Mouse (Mus musculus) heart, adult 18-20 months (tissue): ENCODE data around the gene Orc1. TPM values are rescaled to one million over a fixed set of nuclear protein-coding genes. Genes with fewer than 3 reads are reported as not detected.

Experiments used
- DNase-seq, 2 experiments: peaks; one replicate each; pipeline ENCODE4 v3.0.0; 2021 to 2022; ENCODE audit warnings: mixed read lengths in 1 of 2
- total RNA-seq, 2 experiments: library from RNA; stranded (reverse); gene quantifications; 2 replicates each; pipeline ENCODE4 v1.2.3; 2021

The Orc1 gene
- total RNA-seq, 2 experiments from 2014 or later = 0.10 TPM; not detected in 1

DNA sequence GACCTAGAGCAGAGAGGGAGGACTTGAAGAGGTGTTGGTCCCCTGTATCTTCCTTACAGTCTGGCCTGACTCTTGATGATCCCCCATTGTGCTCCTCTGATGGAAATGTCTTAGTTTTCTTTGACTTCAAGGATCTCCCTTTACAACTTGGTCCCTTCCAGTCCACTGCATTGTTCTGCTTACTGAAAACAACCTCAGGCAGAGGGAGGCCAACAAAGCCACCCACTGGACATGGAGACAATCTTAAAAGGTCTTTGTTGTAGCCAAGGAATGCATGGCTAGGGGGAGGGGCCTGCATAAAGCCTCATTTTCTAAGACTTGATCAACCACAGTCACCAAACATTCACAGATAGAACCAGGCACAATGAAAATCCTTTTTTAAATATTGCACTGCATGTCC is 55.9 kb downstream of the Orc1 start:
- DNase-seq = no peak

DNA sequence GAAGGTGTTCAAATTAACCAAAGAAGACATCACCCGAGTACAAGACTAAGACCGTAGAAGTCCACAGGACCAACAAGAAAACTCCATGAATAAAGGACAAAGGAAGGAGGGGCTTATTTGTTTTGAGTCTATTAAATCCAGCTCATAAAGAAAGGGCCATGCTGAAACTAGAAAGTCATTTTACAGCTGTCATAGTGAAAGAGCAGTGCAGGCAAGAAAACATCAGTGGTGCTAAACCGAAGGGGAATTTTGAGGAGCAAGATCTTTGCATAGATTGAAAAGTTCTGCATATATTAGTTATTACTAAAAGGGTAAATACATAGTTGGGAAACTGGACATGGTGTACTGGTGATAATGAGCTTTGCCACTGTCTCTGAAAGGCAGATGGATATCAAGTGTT is 58.5 kb downstream of the Orc1 start:
- no peak for DNase-seq

DNA sequence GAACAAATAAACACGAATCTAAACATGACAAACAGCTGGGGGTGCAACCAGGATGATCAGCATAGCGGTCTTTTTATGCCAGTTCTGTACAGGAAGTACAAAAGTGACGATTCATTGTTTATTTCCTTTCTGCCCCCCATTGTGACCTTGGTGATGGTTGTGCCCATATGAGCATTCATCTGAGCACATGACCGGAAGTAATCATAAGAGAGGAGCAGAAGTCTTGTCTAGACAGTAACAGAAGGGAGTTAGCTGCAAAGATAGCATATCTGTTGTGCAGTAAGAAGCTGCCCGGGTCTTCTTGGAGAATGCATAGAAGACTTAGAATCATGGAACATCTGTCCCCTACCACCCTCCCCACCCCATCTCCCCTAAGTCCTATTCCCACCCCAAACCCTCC is 59.5 kb downstream of the Orc1 start:
- DNase-seq = no peak

DNA sequence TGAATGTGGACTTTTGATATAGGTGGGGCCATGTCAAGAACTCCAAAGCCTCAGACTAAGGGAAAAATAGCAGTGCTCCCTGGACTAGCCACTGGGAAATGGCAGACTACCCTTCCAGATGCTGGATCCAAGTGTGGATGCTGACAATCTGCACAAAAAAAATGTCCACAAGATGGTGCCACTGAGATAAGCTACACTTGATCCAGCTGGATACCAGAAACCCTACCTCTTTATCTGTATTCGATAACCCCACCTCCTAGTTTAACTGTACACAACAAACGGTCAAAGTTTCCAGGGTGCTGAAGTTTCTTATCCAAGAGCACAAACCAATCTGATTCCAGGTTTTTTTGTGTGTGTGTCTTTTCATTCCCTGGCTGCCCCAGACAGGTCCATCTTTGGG is 85.2 kb downstream of the Orc1 start:
- DNase-seq = peak in 1 of 2 experiments; percentile 10

Other genes with a start within 250 kb of the Orc1 start
- gene Shisal2a, start 196.1 kb upstream of the Orc1 start, total RNA-seq = not detected
- gene Gpx7, start 172.5 kb upstream of the Orc1 start, total RNA-seq = 1 to 10 TPM; 6.5 to 8.1 TPM
- 10 to 100 TPM; 18.9 to 23.3 TPM for gene Tut4, start 120.0 kb upstream of the Orc1 start, total RNA-seq
- gene Prpf38a, start 87 bp upstream of the Orc1 start, total RNA-seq = 10 to 100 TPM; 15.5 to 15.8 TPM
- 10 to 100 TPM; 13.0 to 15.4 TPM for gene Cc2d1b, start 40.5 kb downstream of the Orc1 start, total RNA-seq
- gene 3110021N24Rik, start 140.2 kb downstream of the Orc1 start, total RNA-seq = under 1 TPM; 0.20 to 0.31 TPM
- 10 to 100 TPM; 27.5 to 28.4 TPM for gene Zfyve9, start 201.4 kb downstream of the Orc1 start, total RNA-seq